Mouse (Mus musculus) lung, embryonic 14.5 days (tissue): ENCODE measurements around the gene Fbn1. TPM values are rescaled to one million over a fixed set of nuclear protein-coding genes. Genes with fewer than 3 reads are reported as not detected.

Experiments used
- ATAC-seq: fragments of 200-750 bp; cut with Nextera tagmentation; 2 replicates; pipeline ENCODE4 v1.8.0; 2017; ENCODE audit warnings: mild to moderate bottlenecking, moderate TSS enrichment, moderate library complexity; ENCODE audit not compliant: insufficient read depth
- DNase-seq: peaks from one replicate; pipeline ENCODE4 v3.0.0-alpha.2; 2015
- H3K27ac ChIP-seq: fragments of 300-500 bp; sonication (generic); 2 replicates; pipeline ENCODE4 v1.5.1; 2014; ENCODE audit warnings: low read depth, mild to moderate bottlenecking, moderate library complexity
- H3K27me3 ChIP-seq: fragments of 300-500 bp; sonication (generic); 2 replicates; pipeline ENCODE4 v1.6.1; 2014; ENCODE audit warnings: low read length, control low read depth; ENCODE audit not compliant: insufficient read depth
- H3K36me3 ChIP-seq: fragments of 300-500 bp; sonication (generic); 2 replicates; pipeline ENCODE4 v1.6.1; 2014; ENCODE audit warnings: control low read depth; ENCODE audit not compliant: insufficient read depth
- H3K4me1 ChIP-seq: fragments of 300-500 bp; sonication (generic); 2 replicates; pipeline ENCODE4 v1.6.1; 2014; ENCODE audit warnings: antibody characterized with exemption, control low read depth; ENCODE audit not compliant: insufficient read depth
- H3K4me2 ChIP-seq: fragments of 300-500 bp; sonication (generic); 2 replicates; pipeline ENCODE4 v1.6.1; 2014; ENCODE audit warnings: mild to moderate bottlenecking
- H3K4me3 ChIP-seq: fragments of 300-500 bp; sonication (generic); 2 replicates; pipeline ENCODE4 v1.5.1; 2014; ENCODE audit warnings: low read depth, low read length
- H3K9ac ChIP-seq: fragments of 300-500 bp; sonication (generic); 2 replicates; pipeline ENCODE4 v1.6.1; 2014
- H3K9me3 ChIP-seq: fragments of 300-500 bp; sonication (generic); 2 replicates; pipeline ENCODE4 v1.6.1; 2016; ENCODE audit warnings: low read depth, low read length, control low read depth
- CTCF ChIP-seq: IDR thresholded peaks from 2 replicates; pipeline ENCODE4 v1.5.1; 2016; ENCODE audit warnings: antibody characterized with exemption, low read depth
- WGBS: fragments of 180-500 bp; shearing (Covaris S2); extraction: QIAGEN DNeasy Blood & Tissue Kit; methylation state at CpG from one replicate; pipeline ENCODE4 v1.1.7; 2014; 5-methylcytosine and 5-hydroxymethylcytosine counted together
- polyA plus RNA-seq: library from polyadenylated mRNA; unstranded; fragments of >200 nt; fragmentation: Nextera tagmentation; extraction: Ambion mirVana; gene quantifications from 2 replicates; pipeline ENCODE4 v1.2.1, GENCODE M21; 2014

Fbn1 gene
- polyA plus RNA-seq, 1 experiment from 2014 or later, result 53.1 TPM

DNA sequence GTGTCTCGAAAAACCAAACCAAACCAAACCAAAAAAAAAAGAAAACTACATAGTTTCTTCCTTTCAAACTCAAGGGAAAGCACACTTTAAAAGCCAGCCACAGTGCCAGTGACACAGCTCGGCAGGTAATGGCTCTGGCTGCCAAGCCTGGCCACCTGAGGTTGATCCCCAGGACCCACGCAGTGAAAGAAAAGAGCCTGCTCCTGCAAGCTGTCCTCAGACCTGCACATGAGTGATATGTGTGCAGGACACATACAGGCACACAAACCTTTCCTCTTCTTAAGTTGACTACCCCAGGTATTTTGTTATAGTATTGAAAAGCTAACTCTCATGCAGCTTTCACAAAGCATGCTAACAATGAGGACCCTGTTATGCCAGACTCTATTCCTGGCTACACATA lies 107.7 kb downstream of the Fbn1 start:
- ATAC-seq (no peak), DNase-seq (no peak)
- H3K9ac ChIP-seq, result no peak overlapping the region
- H3K9me3 ChIP-seq, result no peaks in the 10 kb centered on the region
- no peak overlapping the region for H3K27ac ChIP-seq
- WGBS, result 85% methylated on average over 3 of the region's 3 CpGs
- 0 out of 2 replicates have a peak, but pooled peaks cover 2% of the 10 kb centered on the region for H3K4me1 ChIP-seq
- H3K27me3 ChIP-seq, result no peaks in the 10 kb centered on the region
- no peak overlapping the region for H3K4me2 ChIP-seq
- H3K4me3 ChIP-seq, result no peak overlapping the region
- peaks cover 19% of the 10 kb centered on the region for H3K36me3 ChIP-seq
- TF ChIP-seq CTCF, result no peak

DNA sequence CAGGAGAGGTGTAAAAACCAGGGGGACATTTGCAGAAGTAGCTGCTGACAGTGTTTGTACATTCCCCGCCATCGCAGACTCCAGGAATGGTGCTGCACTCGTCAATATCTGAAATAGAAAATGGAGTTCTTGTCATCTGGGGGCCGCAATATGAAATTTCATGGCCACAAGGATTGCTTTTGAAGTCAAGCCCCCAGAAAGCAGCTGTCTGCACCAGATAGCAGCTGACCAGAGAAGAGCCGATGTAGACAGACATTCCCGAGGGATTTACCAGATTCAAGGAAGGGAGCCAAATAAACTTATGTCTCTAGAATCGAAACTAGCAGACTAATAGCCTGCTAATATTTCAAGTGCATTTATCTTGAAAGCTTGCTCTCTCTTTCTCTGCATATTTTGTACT lies 110.0 kb downstream of the Fbn1 start:
- Histone ChIP-seq H3K4me3 (no peak overlapping the region), H3K4me1 (0 out of 2 replicates have a peak, but pooled peaks cover 2% of the 10 kb centered on the region), H3K9ac (no peak overlapping the region), H3K9me3 (no peaks in the 10 kb centered on the region), H3K4me2 (no peak overlapping the region), H3K27me3 (no peaks in the 10 kb centered on the region), H3K36me3 (peaks cover 26% of the 10 kb centered on the region), H3K27ac (peak overlapping the region; percentile 12; the same call in 1 of the 2 replicates)
- no peak for ATAC-seq
- TF ChIP-seq CTCF, result no peak
- peak; percentile 23 for DNase-seq
- WGBS, result 60% methylated on average over 7 of the region's 7 CpGs

DNA sequence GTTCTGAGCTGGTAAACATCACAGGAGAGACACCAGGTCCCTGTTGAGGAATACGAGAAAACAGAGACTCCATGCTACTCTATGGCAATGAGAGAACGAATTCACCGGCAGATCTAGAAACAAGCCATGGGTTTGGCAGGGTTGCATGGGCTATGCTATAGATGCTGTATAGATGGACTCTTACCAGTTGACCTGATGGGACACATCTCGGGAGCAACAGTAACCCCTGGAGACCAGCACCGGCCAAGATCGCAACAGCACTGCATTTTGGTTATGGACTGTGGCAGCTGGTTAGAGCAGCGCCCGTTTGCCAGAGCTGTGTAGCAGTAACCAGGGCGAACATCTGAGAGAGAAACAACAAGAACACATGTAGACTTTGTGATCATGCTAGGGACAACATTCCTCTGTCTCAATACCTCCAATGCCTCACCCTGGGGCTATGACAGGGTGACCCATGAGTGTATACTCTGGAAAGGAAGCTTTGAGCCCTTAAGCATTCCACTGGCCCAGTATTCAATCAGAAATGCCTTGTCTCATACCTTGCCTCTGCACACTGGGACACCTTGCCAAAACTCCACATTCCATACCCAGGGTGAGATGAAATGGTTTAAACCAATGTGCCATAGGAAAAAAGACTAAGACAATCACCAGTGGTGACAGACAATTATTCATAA lies 113.2 kb downstream of the Fbn1 start:
- H3K4me2 ChIP-seq, result no peak overlapping the region
- H3K4me3 ChIP-seq, result no peak overlapping the region
- DNase-seq (no peak), ATAC-seq (no peak)
- no peak for TF ChIP-seq CTCF
- 92% methylated on average over 9 of the region's 9 CpGs for WGBS
- H3K27me3 ChIP-seq, result no peaks in the 10 kb centered on the region
- no peak overlapping the region for H3K9ac ChIP-seq
- no peaks in the 10 kb centered on the region for H3K9me3 ChIP-seq
- peaks cover 34% of the 10 kb centered on the region for H3K36me3 ChIP-seq
- no peak overlapping the region for H3K27ac ChIP-seq
- H3K4me1 ChIP-seq, result no peaks in the 10 kb centered on the region

DNA sequence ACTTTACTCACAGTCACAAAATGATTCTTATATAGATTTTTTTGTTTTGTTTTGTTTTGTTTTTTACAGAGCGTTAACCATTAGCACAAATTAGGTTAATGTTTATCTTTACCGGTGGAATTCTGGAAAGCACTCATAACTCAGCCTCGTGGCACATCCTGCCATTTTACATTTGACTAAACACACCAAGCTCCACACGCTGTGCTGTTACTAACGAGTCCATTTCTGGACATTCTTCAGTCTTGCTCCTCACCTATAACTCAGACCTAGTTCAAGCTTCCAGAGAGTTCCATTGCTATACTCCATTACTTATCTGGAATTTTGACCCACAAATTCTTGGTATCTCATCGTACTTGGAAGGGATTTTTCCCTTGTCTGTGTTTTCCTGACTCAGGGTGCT lies 116.2 kb downstream of the Fbn1 start:
- no peak overlapping the region for H3K4me3 ChIP-seq
- ATAC-seq, result no peak
- no peaks in the 10 kb centered on the region for H3K9me3 ChIP-seq
- no peak overlapping the region for H3K4me2 ChIP-seq
- no peak overlapping the region for H3K9ac ChIP-seq
- no peak for DNase-seq
- H3K27ac ChIP-seq, result no peak overlapping the region
- TF ChIP-seq CTCF, result no peak
- 71% methylated on average over 6 of the region's 6 CpGs for WGBS
- peaks cover 40% of the 10 kb centered on the region for H3K36me3 ChIP-seq
- no peaks in the 10 kb centered on the region for H3K4me1 ChIP-seq
- no peaks in the 10 kb centered on the region for H3K27me3 ChIP-seq

DNA sequence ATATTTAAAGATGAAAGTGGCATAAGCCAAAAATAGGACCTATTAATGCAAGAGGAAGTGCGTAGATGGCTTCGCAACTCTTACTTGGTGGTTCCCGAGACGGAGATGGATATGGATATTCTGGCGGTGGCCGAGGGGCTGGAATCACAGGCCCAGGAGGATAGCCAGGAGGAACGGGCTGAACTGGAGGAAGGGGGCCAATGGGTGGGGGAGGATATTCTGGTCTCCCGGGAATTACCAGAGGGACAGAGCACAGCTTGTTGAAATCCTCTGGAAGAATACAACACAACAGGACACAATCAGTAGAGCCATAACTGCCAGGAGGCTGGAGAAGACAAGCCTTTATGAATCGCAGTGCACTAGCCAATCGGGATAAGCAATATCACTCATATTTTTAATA lies 118.0 kb downstream of the Fbn1 start:
- no peak for DNase-seq
- no peak for TF ChIP-seq CTCF
- ATAC-seq, result no peak
- Histone ChIP-seq H3K27ac (no peak overlapping the region), H3K27me3 (no peaks in the 10 kb centered on the region), H3K4me2 (no peak overlapping the region), H3K36me3 (peaks cover 36% of the 10 kb centered on the region; the same call in 1 of the 2 replicates), H3K4me3 (no peak overlapping the region), H3K9ac (no peak overlapping the region), H3K9me3 (no peaks in the 10 kb centered on the region), H3K4me1 (no peaks in the 10 kb centered on the region)
- 93% methylated on average over 10 of the region's 10 CpGs for WGBS

DNA sequence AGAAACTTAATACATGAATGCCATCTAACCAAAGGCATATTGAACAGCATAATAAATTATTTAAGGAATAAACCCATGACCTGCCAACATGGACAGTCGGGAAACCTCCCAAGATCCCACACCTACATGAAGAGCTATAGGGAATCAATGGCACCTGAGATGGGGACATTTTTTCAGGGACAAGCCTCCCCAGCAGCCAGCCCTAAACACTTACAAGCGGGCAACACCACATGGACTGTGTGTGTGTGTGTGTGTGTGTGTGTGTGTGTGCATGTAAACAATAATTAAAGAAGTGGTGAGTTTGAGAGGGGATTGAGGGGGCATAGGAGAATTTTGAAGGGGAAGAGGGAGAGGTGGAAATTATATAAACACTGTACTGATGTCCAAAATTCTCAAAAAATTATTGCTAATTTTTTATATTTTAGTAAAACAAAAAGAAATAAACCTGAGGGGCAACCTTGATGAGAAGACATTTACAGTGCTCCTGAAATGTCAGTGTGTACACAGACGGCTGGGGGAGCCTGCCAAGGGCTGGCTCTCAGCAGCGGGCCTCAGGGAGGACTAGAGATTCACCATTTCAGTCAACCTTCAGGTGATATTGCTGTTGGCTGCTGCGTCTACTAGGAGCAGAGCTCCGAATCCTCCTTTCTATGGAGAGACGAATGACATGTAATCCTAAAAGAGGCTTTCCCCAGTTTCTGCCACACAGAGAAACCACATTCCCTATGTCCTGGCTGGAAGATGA lies 121.4 kb downstream of the Fbn1 start:
- no peaks in the 10 kb centered on the region for H3K27me3 ChIP-seq
- WGBS, result 73% methylated on average over 7 of the region's 7 CpGs
- no peak overlapping the region for H3K27ac ChIP-seq
- no peak overlapping the region for H3K4me3 ChIP-seq
- peaks cover 43% of the 10 kb centered on the region for H3K36me3 ChIP-seq
- H3K4me2 ChIP-seq, result no peak overlapping the region
- no peaks in the 10 kb centered on the region for H3K4me1 ChIP-seq
- no peak for TF ChIP-seq CTCF
- ATAC-seq (no peak), DNase-seq (no peak)
- no peak overlapping the region for H3K9ac ChIP-seq
- no peaks in the 10 kb centered on the region for H3K9me3 ChIP-seq

DNA sequence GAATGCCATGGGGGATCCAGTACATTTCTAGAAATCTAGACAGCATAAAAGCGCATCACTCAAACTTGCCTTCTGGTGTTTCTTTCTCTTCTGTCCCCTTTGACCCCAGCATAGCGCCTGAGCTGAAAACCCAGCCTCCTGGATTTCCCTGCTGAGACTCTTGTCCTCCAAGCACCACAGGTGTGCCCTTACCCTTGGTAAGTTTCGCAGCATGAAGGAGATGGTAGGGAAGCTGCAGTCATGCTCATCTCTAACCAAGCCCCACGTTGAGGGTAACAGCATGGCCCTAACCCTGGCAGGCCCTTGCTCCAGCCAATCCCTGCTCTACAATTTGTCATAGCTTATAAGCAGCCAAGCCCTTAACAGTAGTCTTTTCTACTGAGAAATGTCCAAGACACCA lies 122.9 kb downstream of the Fbn1 start:
- Histone ChIP-seq H3K4me1 (no peaks in the 10 kb centered on the region), H3K27ac (no peak overlapping the region), H3K36me3 (peaks cover 47% of the 10 kb centered on the region), H3K4me2 (no peak overlapping the region), H3K4me3 (no peak overlapping the region), H3K9me3 (no peaks in the 10 kb centered on the region), H3K27me3 (no peaks in the 10 kb centered on the region), H3K9ac (no peak overlapping the region)
- TF ChIP-seq CTCF, result no peak
- DNase-seq (no peak), ATAC-seq (no peak)
- WGBS, result 73% methylated on average over 4 of the region's 4 CpGs
